Mouse (Mus musculus) midbrain, embryonic 15.5 days (tissue): Measurements from ENCODE around the gene Ercc8. TPM values are rescaled to one million over a fixed set of nuclear protein-coding genes. Genes with fewer than 3 reads are reported as not detected.

Experiments
- ATAC-seq: fragments of 200-750 bp; cut with Nextera tagmentation; replicated peaks from 2 replicates; pipeline ENCODE4 v1.8.0; 2017; ENCODE audit warnings: moderate TSS enrichment
- H3K27ac ChIP-seq: fragments of 300-500 bp; sonication (generic); 2 replicates; pipeline ENCODE4 v1.5.1; 2015; ENCODE audit warnings: mild to moderate bottlenecking, inconsistent platforms
- H3K27me3 ChIP-seq: fragments of 300-500 bp; sonication (generic); replicated peaks from 2 replicates; pipeline ENCODE4 v1.6.1; 2015; ENCODE audit warnings: inconsistent platforms
- H3K36me3 ChIP-seq: fragments of 300-500 bp; sonication (generic); replicated peaks from 2 replicates; pipeline ENCODE4 v1.6.1; 2015; ENCODE audit warnings: inconsistent platforms
- H3K4me1 ChIP-seq: fragments of 300-500 bp; sonication (generic); 2 replicates; pipeline ENCODE4 v1.6.1; 2015; ENCODE audit warnings: inconsistent platforms
- H3K4me2 ChIP-seq: fragments of 300-500 bp; sonication (generic); 2 replicates; pipeline ENCODE4 v1.6.1; 2015; ENCODE audit warnings: inconsistent platforms, mild to moderate bottlenecking, moderate library complexity
- H3K4me3 ChIP-seq: fragments of 300-500 bp; sonication (generic); 2 replicates; pipeline ENCODE4 v1.5.1; 2015; ENCODE audit warnings: mild to moderate bottlenecking, inconsistent platforms
- H3K9ac ChIP-seq: fragments of 300-500 bp; sonication (generic); 2 replicates; pipeline ENCODE4 v1.6.1; 2015; ENCODE audit warnings: mild to moderate bottlenecking, inconsistent platforms
- H3K9me3 ChIP-seq: fragments of 300-500 bp; sonication (generic); 2 replicates; pipeline ENCODE4 v1.6.1; 2016; ENCODE audit warnings: inconsistent platforms
- WGBS: fragments of 180-500 bp; shearing (Covaris S2); methylation state at CpG from one replicate; pipeline ENCODE4 v1.1.7; 2015; ENCODE audit warnings: mixed read lengths; 5-methylcytosine and 5-hydroxymethylcytosine counted together
- polyA plus RNA-seq: library from polyadenylated mRNA; unstranded; fragments of >200 nt; fragmentation: Nextera tagmentation; extraction: Ambion mirVana; gene quantifications from 2 replicates; pipeline ENCODE4 v1.2.1, GENCODE M21; 2015

Ercc8 gene
- polyA plus RNA-seq, 1 experiment from 2014 or later, result 36.1 TPM

GRCm38 (mm10) chr13:108208090-108208489 lies 49.6 kb downstream of the Ercc8 start:
- WGBS, result 77% methylated on average over 5 of the region's 5 CpGs
- H3K9me3 ChIP-seq, result no peaks in the 10 kb centered on the region
- H3K27ac ChIP-seq, result no peak overlapping the region
- H3K4me2 ChIP-seq, result no peak overlapping the region
- H3K27me3 ChIP-seq, result peaks cover 4% of the 10 kb centered on the region
- H3K4me3 ChIP-seq, result no peak overlapping the region
- H3K4me1 ChIP-seq, result no peaks in the 10 kb centered on the region; the same call in 1 of the 2 replicates
- H3K36me3 ChIP-seq, result no peaks in the 10 kb centered on the region
- ATAC-seq, result no peak
- H3K9ac ChIP-seq, result no peak overlapping the region

GRCm38 (mm10) chr13:108210960-108211359 lies 52.4 kb downstream of the Ercc8 start:
- no peaks in the 10 kb centered on the region for H3K36me3 ChIP-seq
- peaks cover 7% of the 10 kb centered on the region for H3K27me3 ChIP-seq
- H3K4me2 ChIP-seq, result no peak overlapping the region
- WGBS, result 93% methylated on average over 8 of the region's 8 CpGs
- ATAC-seq, result no peak
- no peak overlapping the region for H3K9ac ChIP-seq
- H3K9me3 ChIP-seq, result no peaks in the 10 kb centered on the region
- H3K27ac ChIP-seq, result no peak overlapping the region
- H3K4me1 ChIP-seq, result peaks cover 16% of the 10 kb centered on the region
- H3K4me3 ChIP-seq, result no peak overlapping the region

- H3K9ac ChIP-seq, result no peak overlapping the region
- H3K36me3 ChIP-seq, result no peaks in the 10 kb centered on the region
- no peak for ATAC-seq
- no peak overlapping the region for H3K4me2 ChIP-seq
- WGBS, result 43% methylated on average over 5 of the region's 5 CpGs
- peaks cover 16% of the 10 kb centered on the region for H3K27me3 ChIP-seq
- no peak overlapping the region for H3K27ac ChIP-seq
- no peaks in the 10 kb centered on the region for H3K9me3 ChIP-seq
- no peak overlapping the region for H3K4me3 ChIP-seq
- H3K4me1 ChIP-seq, result peaks cover 16% of the 10 kb centered on the region
These were observed 54.0 kb downstream of the Ercc8 start for GRCm38 (mm10) chr13:108212397-108213018.

GRCm38 (mm10) chr13:108214081-108214484 lies 55.6 kb downstream of the Ercc8 start, which contains the start of gene Elovl7:
Elovl7 (plus strand) TSS chr13:108214404.
- Histone ChIP-seq H3K4me1 (peaks cover 16% of the 10 kb centered on the region), H3K27me3 (peaks cover 20% of the 10 kb centered on the region)
- WGBS, result 0% methylated on average over 32 of the region's 40 CpGs

DNA sequence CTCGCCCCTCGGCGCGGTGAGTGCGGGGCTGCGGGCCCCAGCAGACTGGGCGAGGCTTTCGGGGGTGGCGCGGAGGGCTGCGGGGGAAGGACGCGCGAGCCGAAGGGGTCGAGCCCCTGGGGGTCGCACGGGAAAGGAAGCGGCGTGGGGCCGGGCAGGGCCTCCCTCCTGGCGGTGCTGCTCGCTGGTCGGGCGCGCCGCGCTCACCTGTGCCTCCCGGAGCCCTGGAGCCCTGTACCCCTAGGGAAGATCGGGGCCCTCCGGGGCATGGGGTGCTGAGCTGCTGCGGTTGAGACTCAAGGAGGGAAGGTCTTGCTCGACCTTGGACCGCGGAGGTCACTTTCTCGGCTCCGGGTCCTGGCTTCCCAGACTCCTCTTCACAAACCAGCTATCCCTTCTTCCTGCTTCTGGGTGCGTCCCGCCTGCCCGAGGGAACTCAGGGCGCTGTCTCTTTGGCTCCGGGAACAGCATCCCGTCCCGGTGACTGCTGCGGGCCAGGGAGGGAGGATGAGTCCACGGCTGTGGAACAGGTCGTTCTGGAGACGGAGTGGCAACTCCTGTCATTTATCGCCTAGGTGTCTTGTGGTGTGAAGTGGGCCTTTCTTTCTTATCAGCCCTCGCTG lies 56.1 kb downstream of the Ercc8 start:
- Histone ChIP-seq H3K4me1 (peaks cover 16% of the 10 kb centered on the region), H3K9ac (peak overlapping the region; percentile 56), H3K27ac (no peak overlapping the region), H3K27me3 (peaks cover 20% of the 10 kb centered on the region), H3K36me3 (no peaks in the 10 kb centered on the region), H3K4me2 (peak overlapping the region; percentile 96), H3K4me3 (peak overlapping the region; percentile 70), H3K9me3 (no peaks in the 10 kb centered on the region)
- WGBS, result under 1% methylated on average over 41 of the region's 50 CpGs
- ATAC-seq, result peak; percentile 81

More at GRCm38 (mm10) chr13:108214081-108214484, 55.6 kb downstream of the Ercc8 start, which contains the start of gene Elovl7:
- Histone ChIP-seq H3K27ac (no peak within 1 kb of the TSS), H3K36me3 (no peaks in the 10 kb centered on the region), H3K9ac (peak within 1 kb of the TSS; percentile 56), H3K9me3 (no peaks in the 10 kb centered on the region), H3K4me3 (peak within 1 kb of the TSS; percentile 70), H3K4me2 (peak within 1 kb of the TSS; percentile 96)
- ATAC-seq, result peak; percentile 95

- Histone ChIP-seq H3K27ac (no peak overlapping the region), H3K4me1 (peaks cover 16% of the 10 kb centered on the region), H3K4me2 (peak overlapping the region; percentile 96), H3K36me3 (no peaks in the 10 kb centered on the region), H3K4me3 (peak overlapping the region; percentile 70), H3K9ac (peak overlapping the region; percentile 56; the same call in 1 of the 2 replicates), H3K9me3 (no peaks in the 10 kb centered on the region), H3K27me3 (peaks cover 20% of the 10 kb centered on the region)
- WGBS, result 2% methylated on average over 12 of the region's 12 CpGs
- ATAC-seq, result no peak
These were observed 56.8 kb downstream of the Ercc8 start for GRCm38 (mm10) chr13:108215231-108215780.

- Histone ChIP-seq H3K9me3 (no peaks in the 10 kb centered on the region), H3K4me3 (no peak overlapping the region), H3K9ac (no peak overlapping the region), H3K27ac (no peak overlapping the region), H3K4me2 (no peak overlapping the region), H3K27me3 (peaks cover 15% of the 10 kb centered on the region), H3K4me1 (peaks cover 8% of the 10 kb centered on the region; the same call in 1 of the 2 replicates), H3K36me3 (no peaks in the 10 kb centered on the region)
- WGBS, result 60% methylated on average over 7 of the region's 7 CpGs
- no peak for ATAC-seq
These were observed 61.2 kb downstream of the Ercc8 start for GRCm38 (mm10) chr13:108219773-108220172.

GRCm38 (mm10) chr13:108229191-108229590 lies 70.7 kb downstream of the Ercc8 start:
- ATAC-seq, result no peak
- no peak overlapping the region for H3K4me2 ChIP-seq
- H3K36me3 ChIP-seq, result no peaks in the 10 kb centered on the region
- no peak overlapping the region for H3K27ac ChIP-seq
- H3K4me1 ChIP-seq, result no peaks in the 10 kb centered on the region
- H3K4me3 ChIP-seq, result no peak overlapping the region
- H3K9me3 ChIP-seq, result no peaks in the 10 kb centered on the region
- no peak overlapping the region for H3K9ac ChIP-seq
- 83% methylated on average over 3 of the region's 3 CpGs for WGBS
- no peaks in the 10 kb centered on the region for H3K27me3 ChIP-seq

- Histone ChIP-seq H3K4me2 (no peak overlapping the region), H3K4me1 (no peaks in the 10 kb centered on the region), H3K4me3 (no peak overlapping the region), H3K27me3 (no peaks in the 10 kb centered on the region), H3K9me3 (no peaks in the 10 kb centered on the region), H3K36me3 (no peaks in the 10 kb centered on the region), H3K27ac (no peak overlapping the region), H3K9ac (no peak overlapping the region)
- ATAC-seq, result no peak
- WGBS, result 66% methylated on average over 6 of the region's 6 CpGs
These were observed 71.3 kb downstream of the Ercc8 start for GRCm38 (mm10) chr13:108229634-108230330.

GRCm38 (mm10) chr13:108240012-108240411 lies 81.5 kb downstream of the Ercc8 start:
- Histone ChIP-seq H3K36me3 (no peaks in the 10 kb centered on the region), H3K4me1 (no peaks in the 10 kb centered on the region), H3K4me3 (no peak overlapping the region), H3K4me2 (no peak overlapping the region), H3K9ac (no peak overlapping the region), H3K27me3 (no peaks in the 10 kb centered on the region), H3K9me3 (0 out of 2 replicates have a peak, but pooled peaks cover 3% of the 10 kb centered on the region), H3K27ac (no peak overlapping the region)
- WGBS, result 77% methylated on average over 4 of the region's 4 CpGs
- no peak for ATAC-seq

DNA sequence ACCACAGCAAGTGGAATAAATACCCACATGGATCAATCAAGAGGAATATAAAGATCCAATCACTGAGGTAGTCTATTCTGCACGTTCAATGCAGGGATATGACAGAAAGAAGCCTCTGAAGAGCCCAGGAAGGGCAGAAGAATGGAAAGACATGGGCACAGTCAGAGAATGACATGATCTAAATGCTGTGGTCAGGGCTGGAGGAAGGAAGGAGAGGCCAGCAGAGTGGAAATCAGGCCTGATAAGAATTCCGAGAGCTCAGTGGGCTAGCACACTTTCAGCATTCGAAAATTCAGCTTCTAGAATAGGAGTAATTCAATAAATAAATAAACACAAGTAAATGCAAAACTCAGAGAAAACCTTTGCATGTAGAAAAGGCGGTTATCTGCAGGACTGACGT lies 83.2 kb downstream of the Ercc8 start:
- no peak overlapping the region for H3K27ac ChIP-seq
- no peaks in the 10 kb centered on the region for H3K36me3 ChIP-seq
- H3K27me3 ChIP-seq, result no peaks in the 10 kb centered on the region
- no peak overlapping the region for H3K4me3 ChIP-seq
- H3K4me1 ChIP-seq, result no peaks in the 10 kb centered on the region
- H3K4me2 ChIP-seq, result no peak overlapping the region
- 83% methylated on average over 5 of the region's 5 CpGs for WGBS
- H3K9ac ChIP-seq, result no peak overlapping the region
- ATAC-seq, result no peak
- H3K9me3 ChIP-seq, result 0 out of 2 replicates have a peak, but pooled peaks cover 3% of the 10 kb centered on the region
